8 mouse cellular contexts compared by ENCODE assay signal in genomic region chr5:105518626-105519095, GRCm38 (mm10). TPM values are rescaled to one million over a fixed set of nuclear protein-coding genes. Genes with fewer than 3 reads are reported as not detected.
DNase-seq lines count a peak whose midpoint lies in the region; ATAC-seq and TF ChIP-seq lines count a peak whose summit lies in the region.

No protein-coding gene starts in this region.

- no peaks in the 10 kb centered on the region for H3K36me3 ChIP-seq in forebrain, embryonic 16.5 days (ENCODE audit: control insufficient read depth, insufficient read depth)
- H3K36me3 ChIP-seq in neural tube, embryonic 15.5 days = no peaks in the 10 kb centered on the region

- WGBS in forebrain, embryonic 16.5 days = under 1% methylated on average over 16 of the region's 16 CpGs
- 1% methylated on average over 16 of the region's 16 CpGs for whole genome bisulfite sequencing in neural tube, embryonic 15.5 days

- no peak for TF ChIP-seq CTCF in layer of hippocampus, adult 2 months (conservative IDR thresholded peaks at IDR 0.05)

- H3K9me3 ChIP-seq in forebrain, embryonic 16.5 days (ENCODE audit: control insufficient read depth, low read length) = no peaks in the 10 kb centered on the region
- no peaks in the 10 kb centered on the region for H3K9me3 ChIP-seq in neural tube, embryonic 15.5 days (replicated peaks)

- peak overlapping the region; percentile 96 for H3K27ac ChIP-seq in layer of hippocampus, adult 2 months
- H3K27ac ChIP-seq in forebrain, embryonic 16.5 days (ENCODE audit: low read length) = peak overlapping the region; percentile 88
- peak overlapping the region; percentile 87 for H3K27ac ChIP-seq in neural tube, embryonic 15.5 days (replicated peaks)

- peak overlapping the region; percentile 83 for H3K4me3 ChIP-seq in layer of hippocampus, adult 2 months
- peak overlapping the region; percentile 76 for H3K4me3 ChIP-seq in forebrain, embryonic 16.5 days (replicated peaks; ENCODE audit: low read length)
- H3K4me3 ChIP-seq in neural tube, embryonic 15.5 days (replicated peaks) = peak overlapping the region; percentile 84

- peaks cover 13% of the 10 kb centered on the region; the same call in 1 of the 2 replicates for H3K4me1 ChIP-seq in forebrain, embryonic 16.5 days (replicated peaks; ENCODE audit: control insufficient read depth, insufficient read depth, low read length)
- H3K4me1 ChIP-seq in neural tube, embryonic 15.5 days = peaks cover 25% of the 10 kb centered on the region

- DNase-seq in layer of hippocampus, adult 2 months (ENCODE audit: low spot score in 2 of 2) = peak in 1 of 2 experiments; percentile 18
- DNase-seq in layer of hippocampus, postnatal 10 days (ENCODE audit: low spot score in 2 of 2) = no peak
- DNase-seq in ZHBTc4 (ENCODE audit: low read depth, low spot score) (peak; percentile 12), liver (peak; percentile 30)
- no peak for DNase-seq in urinary bladder, postnatal 4 days (ENCODE audit: low spot score in 2 of 2)
- DNase-seq in adrenal gland, adult 18-20 months (ENCODE audit: low spot score in 2 of 2) = no peak

- H3K9ac ChIP-seq in forebrain, embryonic 16.5 days (replicated peaks; ENCODE audit: low read depth, low read length) = peak overlapping the region; percentile 89
- H3K9ac ChIP-seq in neural tube, embryonic 15.5 days (replicated peaks) = peak overlapping the region; percentile 96

- H3K4me2 ChIP-seq in forebrain, embryonic 16.5 days (ENCODE audit: low read length) = peak overlapping the region; percentile 83
- peak overlapping the region; percentile 97 for H3K4me2 ChIP-seq in neural tube, embryonic 15.5 days

- no peaks in the 10 kb centered on the region for H3K27me3 ChIP-seq in forebrain, embryonic 16.5 days (replicated peaks; ENCODE audit: control insufficient read depth, insufficient read depth, low read length)
- H3K27me3 ChIP-seq in neural tube, embryonic 15.5 days (replicated peaks) = 0 out of 2 replicates have a peak, but pooled peaks cover 3% of the 10 kb centered on the region

- ATAC-seq in forebrain, embryonic 16.5 days = no peak
- peak; percentile 29 for ATAC-seq in neural tube, embryonic 15.5 days (ENCODE audit: low FRiP score)

RNA-seq across cellular contexts. Expression of gene Lrrc8c, which starts 0.5 kb away (rescaled TPM):
- 10 to 100 TPM; 29.8 to 30.7 TPM for total RNA-seq in layer of hippocampus, adult 2 months (2021)
- total RNA-seq in layer of hippocampus, postnatal 10 days (2021) = 10 to 100 TPM; 24.6 to 26.1 TPM
- 12.0 and 12.5 TPM in 2 replicates for polyA plus RNA-seq in forebrain, embryonic 16.5 days (2015; fragmentation: Nextera tagmentation; extraction: Ambion mirVana)
- 14.7 and 16.4 TPM in 2 replicates for polyA plus RNA-seq in neural tube, embryonic 15.5 days (2015; fragmentation: Nextera tagmentation; extraction: Ambion mirVana)
- 10 to 100 TPM; 19.2 to 21.3 TPM for total RNA-seq in adrenal gland, adult 18-20 months (2021)

Comparison
In these comparisons a context has a peak if more than half of its experiments do, and no peak if none do; other contexts are left out.
1. DNase-seq: peak in ZHBTc4 (single experiment) and liver (single experiment); none in layer of hippocampus, postnatal 10 days (0 of 2), urinary bladder, postnatal 4 days (0 of 2) and adrenal gland, adult 18-20 months (0 of 2).
2. Peak in every context shown above with its lines, with median percentiles within 50 percentile points of each other: H3K27ac ChIP-seq and H3K4me3 ChIP-seq.